Mouse (Mus musculus): ENCODE results near the gene Tmcc3.

Gene Tmcc3

GRCm38 (mm10) chr10:94473501-94473900 is 161.8 kb downstream of the Tmcc3 start:
- DNase-seq (ENCODE audit: low read depth) = no peak

DNA sequence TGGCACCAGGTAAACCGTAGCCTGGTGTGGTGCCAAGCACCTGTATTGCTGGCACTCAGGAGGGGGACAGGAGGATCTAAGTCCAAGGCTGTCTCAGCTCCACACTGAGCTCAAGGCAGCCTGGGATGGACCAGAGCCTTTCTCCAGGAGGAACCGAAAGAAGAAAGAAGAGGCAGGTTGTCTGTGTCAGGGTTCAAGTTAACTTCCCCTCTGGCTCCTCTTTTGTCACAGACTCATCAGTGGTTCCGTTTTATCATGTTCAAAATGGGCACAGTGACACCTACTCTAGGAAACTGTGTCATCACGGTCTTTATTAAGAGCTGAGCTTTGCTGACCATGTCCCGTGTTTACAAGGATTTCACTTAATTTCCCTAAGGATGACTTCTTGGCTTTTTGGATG is 162.4 kb downstream of the Tmcc3 start:
- no peak for DNase-seq (ENCODE audit: low read depth)

- DNase-seq (ENCODE audit: low read depth) = no peak
Measured at GRCm38 (mm10) chr10:94477366-94478225, 165.8 kb downstream of the Tmcc3 start.

- no peak for DNase-seq (ENCODE audit: low read depth)
Measured at GRCm38 (mm10) chr10:94479646-94480045, 167.9 kb downstream of the Tmcc3 start.

DNA sequence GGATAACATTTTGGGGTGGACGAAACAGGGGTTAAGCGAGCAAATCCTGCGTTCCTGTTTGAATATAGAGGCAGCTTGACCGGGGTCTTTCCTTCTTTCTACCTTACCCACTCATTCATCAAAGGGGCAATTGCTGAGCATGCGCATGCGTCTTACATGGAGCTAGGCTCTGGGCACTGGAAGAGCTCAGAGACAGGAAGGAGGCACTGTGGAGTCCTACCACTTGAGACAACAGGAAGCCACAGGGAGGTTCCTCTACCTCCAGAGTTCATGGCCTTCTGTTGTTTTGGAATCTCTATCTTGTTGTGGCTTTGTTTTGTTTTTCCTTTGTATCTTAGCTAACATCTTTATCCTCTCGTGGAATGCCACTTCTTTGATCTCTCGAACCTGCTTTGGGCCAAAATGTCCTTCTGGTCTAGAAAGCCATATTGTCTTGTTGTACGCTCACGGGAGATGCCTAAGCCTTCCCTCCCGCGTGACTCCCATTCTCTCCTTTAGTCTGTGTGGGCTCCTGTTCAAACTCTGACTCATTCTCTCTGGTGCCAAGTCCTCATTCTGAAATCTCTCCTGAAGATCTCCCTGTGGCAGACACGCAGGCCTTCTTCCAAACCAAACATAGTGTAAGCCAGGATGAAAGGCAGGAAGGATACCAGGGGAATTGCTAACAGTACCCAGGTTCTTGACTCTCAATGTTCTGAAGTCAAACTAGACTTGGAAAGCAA is 168.8 kb downstream of the Tmcc3 start:
- no peak for DNase-seq (ENCODE audit: low read depth)

DNA sequence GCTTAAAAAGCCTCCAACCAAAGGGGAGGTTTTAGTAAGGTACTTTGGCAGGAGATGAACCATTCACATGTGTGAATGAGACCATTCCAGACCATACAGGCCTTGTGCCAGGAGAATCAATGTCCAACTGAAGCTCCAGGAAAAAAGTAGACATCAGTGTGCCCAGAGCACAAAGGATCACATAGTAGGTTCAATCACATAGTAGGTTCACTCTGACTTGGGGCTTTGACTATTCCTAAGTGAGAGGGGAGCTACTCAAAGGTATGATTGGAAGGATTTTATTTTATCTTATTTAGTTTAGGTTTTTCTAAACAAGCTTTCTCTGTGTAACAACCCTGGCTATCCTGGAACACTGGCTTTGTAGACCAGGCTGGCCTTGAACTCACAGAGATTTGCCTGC is 169.9 kb downstream of the Tmcc3 start:
- DNase-seq (ENCODE audit: low read depth) = no peak

GRCm38 (mm10) chr10:94486179-94486578 is 174.4 kb downstream of the Tmcc3 start:
- DNase-seq (ENCODE audit: low read depth) = no peak

- DNase-seq (ENCODE audit: low read depth) = no peak
Measured at GRCm38 (mm10) chr10:94489509-94489908, 177.8 kb downstream of the Tmcc3 start.

- DNase-seq (ENCODE audit: low read depth) = no peak
Measured at GRCm38 (mm10) chr10:94491006-94491405, 179.3 kb downstream of the Tmcc3 start.

- no peak for DNase-seq (ENCODE audit: low read depth)
Measured at GRCm38 (mm10) chr10:94494403-94494846, 182.7 kb downstream of the Tmcc3 start.

GRCm38 (mm10) chr10:94495496-94496235 is 183.9 kb downstream of the Tmcc3 start:
- no peak for DNase-seq (ENCODE audit: low read depth)

- no peak for DNase-seq (ENCODE audit: low read depth)
Measured at GRCm38 (mm10) chr10:94496826-94497440, 185.2 kb downstream of the Tmcc3 start.

- no peak for DNase-seq (ENCODE audit: low read depth)
Measured at GRCm38 (mm10) chr10:94500210-94500876, 188.6 kb downstream of the Tmcc3 start.

GRCm38 (mm10) chr10:94500877-94501273 is 189.1 kb downstream of the Tmcc3 start:
- DNase-seq (ENCODE audit: low read depth) = no peak

- no peak for DNase-seq (ENCODE audit: low read depth)
Measured at GRCm38 (mm10) chr10:94501796-94502195, 190.0 kb downstream of the Tmcc3 start.

GRCm38 (mm10) chr10:94505248-94505772 is 193.6 kb downstream of the Tmcc3 start:
- DNase-seq (ENCODE audit: low read depth) = no peak

- DNase-seq (ENCODE audit: low read depth) = no peak
Measured at GRCm38 (mm10) chr10:94508863-94509262, 197.1 kb downstream of the Tmcc3 start.

DNA sequence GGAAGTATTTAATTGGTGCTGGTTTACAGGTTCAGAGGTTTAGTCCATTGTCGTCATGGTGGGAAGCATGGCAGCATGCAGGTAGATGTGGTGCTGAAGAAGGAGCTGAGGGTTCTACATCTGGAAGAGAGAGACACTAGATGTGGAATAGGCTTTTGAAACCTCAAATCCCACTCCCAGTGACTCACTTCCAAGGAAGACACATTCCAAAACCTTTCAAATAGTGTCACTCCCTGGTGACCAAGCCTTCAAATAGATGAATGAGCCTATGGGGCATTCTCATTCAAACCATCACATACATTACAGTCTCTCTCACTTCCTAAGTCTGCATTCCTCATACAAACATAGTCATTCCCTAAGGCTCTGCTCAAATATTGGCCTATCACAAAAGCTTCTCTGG is 201.0 kb downstream of the Tmcc3 start:
- DNase-seq (ENCODE audit: low read depth) = no peak

GRCm38 (mm10) chr10:94514091-94514505 is 202.3 kb downstream of the Tmcc3 start:
- DNase-seq (ENCODE audit: low read depth) = no peak

GRCm38 (mm10) chr10:94514506-94515178 is 202.9 kb downstream of the Tmcc3 start:
- DNase-seq (ENCODE audit: low read depth) = no peak

DNA sequence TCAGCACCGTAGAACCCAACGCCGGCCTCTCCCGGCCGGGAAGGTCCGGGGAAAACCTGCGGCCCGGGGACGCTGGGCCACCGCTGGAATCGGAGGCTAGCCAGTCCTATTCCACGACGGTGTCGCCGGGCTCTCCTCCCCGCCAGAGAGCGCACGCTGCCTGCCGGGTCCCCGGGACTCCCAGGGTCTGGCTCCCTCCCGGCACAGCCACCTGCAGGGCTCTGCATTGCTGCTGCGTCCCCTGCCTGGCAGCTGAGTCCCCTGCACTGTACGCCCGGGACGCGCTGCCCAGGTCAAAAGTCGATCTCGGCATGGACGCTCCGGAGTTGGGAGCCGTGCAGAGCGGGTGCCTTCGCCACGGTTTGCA is 203.4 kb downstream of the Tmcc3 start:
- DNase-seq (ENCODE audit: low read depth) = no peak

Data from c-Kit-positive CD71-positive TER-119-negative erythroid progenitor cells, embryonic 14.5 days (primary cell).